8 mouse cellular contexts compared by ENCODE assay signal in the genomic region with DNA sequence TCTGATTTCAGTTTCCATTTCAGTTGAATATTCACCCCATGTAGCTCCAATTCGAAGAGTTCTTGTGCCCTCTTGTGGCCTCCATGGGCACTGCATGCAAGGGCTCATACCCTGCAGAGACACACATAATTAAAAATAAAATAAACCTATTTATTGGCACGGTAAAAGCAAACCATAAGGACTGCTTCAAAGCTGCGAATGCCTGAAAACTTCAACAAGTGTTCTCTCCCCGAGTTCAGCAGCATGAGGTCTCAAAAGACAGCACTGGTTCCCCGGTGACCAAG. TPM values are rescaled to one million over a fixed set of nuclear protein-coding genes. Genes with fewer than 3 reads are reported as not detected.
DNase-seq lines count a peak whose midpoint lies in the region; ATAC-seq and TF ChIP-seq lines count a peak whose summit lies in the region.

No protein-coding gene starts in this region.

- WGBS in thymus, adult 2 months = 30% methylated on average over 5 of the region's 5 CpGs
- WGBS in kidney, embryonic 14.5 days = 40% methylated on average over 5 of the region's 5 CpGs

- H3K9ac ChIP-seq in kidney, embryonic 14.5 days (ENCODE audit: low read depth, low read length) = no peak overlapping the region

- H3K27ac ChIP-seq in gastrocnemius, adult 2 months = no peak overlapping the region
- H3K27ac ChIP-seq in thymus, adult 2 months (ENCODE audit: control insufficient read depth, insufficient read depth, low read length) = no peak overlapping the region
- H3K27ac ChIP-seq in kidney, embryonic 14.5 days (ENCODE audit: low read depth, low read length) = no peak overlapping the region

- H3K9me3 ChIP-seq in kidney, embryonic 14.5 days (ENCODE audit: control insufficient read depth, low read length) = peaks cover 66% of the 10 kb centered on the region

- H3K4me3 ChIP-seq in gastrocnemius, adult 2 months = no peak overlapping the region
- H3K4me3 ChIP-seq in thymus, adult 2 months (ENCODE audit: control insufficient read depth, insufficient read depth, low read length) = no peak overlapping the region
- no peak overlapping the region for H3K4me3 ChIP-seq in kidney, embryonic 14.5 days (ENCODE audit: low read length)

- DNase-seq in gastrocnemius, adult 2 months = peak; percentile 51
- DNase-seq in gastrocnemius, postnatal 36 days = no peak
- peak; percentile 70 for DNase-seq in thymus, adult 2 months
- DNase-seq in thymus, adult 18-20 months = no peak
- peak; percentile 81 for DNase-seq in embryo, embryonic 10.5 days (ENCODE audit: low spot score)
- no peak for DNase-seq in natural killer cell, adult 2 months (ENCODE audit: low spot score in 2 of 2)

- no peak for TF ChIP-seq POLR2A in thymus, adult 2 months (IDR thresholded peaks at IDR 0.05; ENCODE audit: control insufficient read depth, extremely low read depth, insufficient read depth, low read length, poor library complexity)

- ATAC-seq in kidney, embryonic 14.5 days (ENCODE audit: low FRiP score, low TSS enrichment) = 0 out of 2 replicates have a peak, but pooled peaks have one; percentile 6
- ATAC-seq in monocyte, adult 5-6 weeks (replicated peaks; ENCODE audit: insufficient number of reproducible peaks, low FRiP score, low TSS enrichment, poor library complexity, severe bottlenecking) = peak; percentile 16; the same call in 1 of the 2 replicates

- no peaks in the 10 kb centered on the region for H3K4me1 ChIP-seq in thymus, adult 2 months (replicated peaks; ENCODE audit: control insufficient read depth, insufficient read depth, low read length)
- no peaks in the 10 kb centered on the region for H3K4me1 ChIP-seq in kidney, embryonic 14.5 days (ENCODE audit: control insufficient read depth, insufficient read depth, low read length)

- intact Hi-C loops in gastrocnemius, adult 2 months (cut with DNase I) = no loop called here
- intact Hi-C loops in gastrocnemius, postnatal 36 days (cut with DNase I) = no loop called here

- no peaks in the 10 kb centered on the region for H3K36me3 ChIP-seq in thymus, adult 2 months (ENCODE audit: control insufficient read depth, insufficient read depth, low read length)
- no peaks in the 10 kb centered on the region for H3K36me3 ChIP-seq in kidney, embryonic 14.5 days (ENCODE audit: control insufficient read depth, insufficient read depth, low read length)

- peak; percentile 92 for TF ChIP-seq CTCF in gastrocnemius, adult 2 months (IDR thresholded peaks at IDR 0.05)
- no peak for TF ChIP-seq CTCF in thymus, adult 2 months (IDR thresholded peaks at IDR 0.05; ENCODE audit: borderline replicate concordance, control insufficient read depth, extremely low read depth, insufficient read depth, low read length, poor library complexity)

- no peaks in the 10 kb centered on the region for H3K27me3 ChIP-seq in thymus, adult 2 months (ENCODE audit: control insufficient read depth, insufficient read depth, low read length)
- no peaks in the 10 kb centered on the region for H3K27me3 ChIP-seq in kidney, embryonic 14.5 days (ENCODE audit: control insufficient read depth, insufficient read depth, low read length)

- H3K4me2 ChIP-seq in kidney, embryonic 14.5 days (replicated peaks; ENCODE audit: low read depth, low read length) = no peak overlapping the region

RNA-seq across cellular contexts. Expression of a gene that starts 10.2 kb away (rescaled TPM):
- total RNA-seq in gastrocnemius, adult 2 months (2021) = not detected
- total RNA-seq in gastrocnemius, postnatal 36 days (2021) = not detected
- 0.03 and 0.08 TPM in 2 replicates for polyA plus RNA-seq in thymus, adult 2 months (2012; rRNA removed)
- not detected in 2 replicates for polyA plus RNA-seq in kidney, embryonic 14.5 days (2014; fragmentation: Nextera tagmentation; extraction: Ambion mirVana)
- not detected in 3 replicates for total RNA-seq in monocyte, adult 5-6 weeks (2017)

RNA-seq across cellular contexts. Expression of a gene that starts 10.2 kb away (rescaled TPM):
- 1 to 10 TPM; 6.1 to 6.6 TPM for total RNA-seq in gastrocnemius, adult 2 months (2021)
- 1 to 10 TPM; 7.3 to 8.1 TPM for total RNA-seq in gastrocnemius, postnatal 36 days (2021)
- polyA plus RNA-seq in thymus, adult 2 months (2012; rRNA removed) = 168 and 197 TPM in 2 replicates
- 98.2 and 175 TPM in 2 replicates for polyA plus RNA-seq in kidney, embryonic 14.5 days (2014; fragmentation: Nextera tagmentation; extraction: Ambion mirVana)
- 79.2 to 121 TPM (median 80.4 TPM) in 3 replicates for total RNA-seq in monocyte, adult 5-6 weeks (2017)

Comparison
In these comparisons a context has a peak if more than half of its experiments do, and no peak if none do; other contexts are left out.
1. DNase-seq: peak in gastrocnemius, adult 2 months (single experiment), thymus, adult 2 months (single experiment) and embryo, embryonic 10.5 days (single experiment); none in gastrocnemius, postnatal 36 days (0 of 2), thymus, adult 18-20 months (0 of 2) and natural killer cell, adult 2 months (0 of 2).